In the genomic region with DNA sequence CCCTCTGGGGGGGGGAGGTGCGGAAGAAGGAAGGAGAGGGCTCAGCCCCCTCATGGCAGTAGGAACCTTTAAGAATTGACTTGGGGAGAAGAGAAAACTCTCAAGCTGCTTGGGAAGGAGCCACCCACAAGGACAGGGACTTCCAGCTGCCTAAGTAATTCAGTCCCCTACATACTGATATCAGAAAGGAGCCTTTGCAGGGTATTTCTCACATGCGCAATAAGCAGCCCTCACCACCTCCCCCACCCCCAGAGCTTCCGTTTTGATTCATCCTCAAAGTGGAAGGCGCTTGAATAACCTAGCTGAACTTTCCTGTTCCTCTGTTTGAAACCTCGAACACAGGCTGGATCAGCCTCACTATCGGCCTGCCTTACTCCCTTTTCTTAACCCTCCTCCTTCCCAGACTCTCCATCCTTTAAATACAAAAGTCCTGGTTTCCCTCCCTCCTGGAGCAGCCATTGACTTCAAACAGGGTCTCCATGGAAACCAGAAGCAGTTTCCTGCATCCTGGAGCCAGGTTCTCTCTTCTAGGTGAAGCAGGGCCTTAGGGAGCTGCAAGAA, we compare ENCODE assay signal across 8 mouse cellular contexts.
DNase-seq lines count a peak whose midpoint lies in the region; ATAC-seq lines count a peak whose summit lies in the region.

No protein-coding gene starts in this region.

- DNase-seq in kidney, postnatal 10 days: peak; percentile 5
- DNase-seq in kidney, adult 11 months: no peak
- DNase-seq in hindbrain, embryonic 10.5 days (ENCODE audit: low spot score): peak; percentile 43
- peak; percentile 54 for DNase-seq in left cerebral cortex, postnatal 4 days
- DNase-seq in right cerebral cortex, postnatal 36 days (ENCODE audit: low spot score in 2 of 2): peak; percentile 39 to 48
- DNase-seq in adrenal gland, postnatal 4 days (ENCODE audit: low spot score in 2 of 2): no peak
- DNase-seq in adipocyte (ENCODE audit: low spot score): no peak

- ATAC-seq in common myeloid progenitor, adult 5-6 weeks (replicated peaks; ENCODE audit: low read depth, poor library complexity, severe bottlenecking): 0 out of 2 replicates have a peak, but pooled peaks have one; percentile 15

- no peaks in the 10 kb centered on the region for H3K36me3 ChIP-seq in hindbrain, embryonic 10.5 days

- intact Hi-C loops in left cerebral cortex, postnatal 4 days (cut with DNase I): loop anchor here (10.0 kb wide), 1 partner anchor 180 kb away; no protein-coding TSS in a partner anchor

- whole genome bisulfite sequencing in hindbrain, embryonic 10.5 days: 13% methylated on average over 6 of the region's 6 CpGs

- peak overlapping the region; percentile 86 for H3K27ac ChIP-seq in hindbrain, embryonic 10.5 days

- H3K27me3 ChIP-seq in hindbrain, embryonic 10.5 days (ENCODE audit: insufficient read depth, poor library complexity, severe bottlenecking): no peaks in the 10 kb centered on the region

- H3K9me3 ChIP-seq in hindbrain, embryonic 10.5 days: peaks cover 6% of the 10 kb centered on the region; the same call in 1 of the 2 replicates

- peak overlapping the region; percentile 38 for H3K4me3 ChIP-seq in hindbrain, embryonic 10.5 days

- H3K4me1 ChIP-seq in hindbrain, embryonic 10.5 days (replicated peaks): peaks cover 24% of the 10 kb centered on the region

Comparison
In these comparisons a context has a peak if more than half of its experiments do, and no peak if none do; other contexts are left out.
1. DNase-seq: peak in kidney, postnatal 10 days (single experiment), hindbrain, embryonic 10.5 days (single experiment), left cerebral cortex, postnatal 4 days (single experiment) and right cerebral cortex, postnatal 36 days (2 of 2); none in kidney, adult 11 months (single experiment), adrenal gland, postnatal 4 days (0 of 2) and adipocyte (single experiment).